Mouse (Mus musculus): ENCODE measurements around the gene Stip1.

Stip1 gene

GRCm38 (mm10) chr19:7020224-7020641 is 19.5 kb downstream of the Stip1 start:
- in situ Hi-C loops (cut with MboI, MseI) = loop anchor here in 1 of 2 experiments (25.0 kb wide), 1 partner anchor 1892 kb away; the partner anchor contains the start of gene B3gat3

DNA sequence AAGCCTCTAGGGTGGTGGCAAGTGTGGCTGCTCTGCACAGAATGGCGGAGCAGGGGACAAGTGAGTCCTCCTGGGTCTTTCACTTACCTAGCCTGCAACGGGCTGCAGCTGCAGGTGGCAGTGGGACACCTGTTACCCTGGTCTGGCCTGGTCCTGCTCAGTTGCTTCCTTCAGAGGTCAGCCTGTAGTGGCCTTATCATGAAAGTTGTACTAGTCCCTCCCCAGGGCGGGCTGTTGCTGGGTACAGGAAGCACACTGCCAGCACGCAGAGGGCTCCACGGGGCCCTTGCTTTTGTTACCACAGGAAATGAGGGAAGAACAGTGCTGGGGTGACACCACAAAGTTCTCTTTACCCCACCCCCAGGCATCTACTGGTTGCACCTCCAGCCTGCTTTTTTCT is 20.6 kb downstream of the Stip1 start, which contains the start of gene Fermt3:
Gene Fermt3, minus strand, starts transcription at position 279 of the 400 bp plus-strand sequence.
- in situ Hi-C loops (cut with MboI, MseI) = loop anchor here in 1 of 2 experiments (25.0 kb wide), 1 partner anchor 1893 kb away; the partner anchor contains the start of gene B3gat3

- in situ Hi-C loops (cut with MboI, MseI) = loop anchor here in 1 of 2 experiments (25.0 kb wide), 1 partner anchor 1894 kb away; the partner anchor contains the start of gene B3gat3
Observed at GRCm38 (mm10) chr19:7018546-7018945, 21.2 kb downstream of the Stip1 start.

GRCm38 (mm10) chr19:7017541-7018457 is 22.0 kb downstream of the Stip1 start:
- in situ Hi-C loops (cut with MboI, MseI) = loop anchor here in 1 of 2 experiments (25.0 kb wide), 1 partner anchor 1895 kb away; the partner anchor contains the start of gene B3gat3

DNA sequence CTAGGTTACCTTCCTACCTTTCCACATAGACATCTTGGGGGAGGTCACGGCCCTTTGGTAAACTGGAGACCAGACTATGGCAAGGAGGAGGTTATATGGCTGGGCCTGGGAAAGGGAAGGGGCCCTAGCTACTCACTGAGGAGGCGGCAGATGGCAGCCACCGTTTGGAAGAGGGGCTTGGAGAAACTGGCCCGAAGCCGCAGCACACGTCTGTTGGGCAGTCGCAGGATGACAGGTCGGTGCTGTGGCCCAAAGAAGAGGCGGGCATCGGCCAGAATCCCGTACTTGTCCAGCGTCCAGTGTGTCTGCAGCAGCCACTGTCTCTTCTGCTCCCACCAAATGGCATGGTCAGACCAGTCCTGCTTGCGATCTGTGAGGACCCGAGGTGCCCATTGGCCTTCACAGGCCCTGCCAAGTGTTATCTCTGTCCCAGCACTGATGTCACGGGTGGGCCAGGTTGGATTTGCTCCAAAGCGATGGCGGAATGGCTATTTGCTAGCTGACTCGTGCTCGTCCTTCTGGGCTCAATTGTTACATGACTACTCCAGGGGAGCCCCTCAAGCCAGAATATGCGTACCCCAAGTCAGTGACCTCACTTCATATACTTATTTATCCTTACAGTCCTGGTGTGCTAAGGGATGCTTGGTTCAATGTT is 25.2 kb downstream of the Stip1 start:
- in situ Hi-C loops (cut with MboI, MseI) = loop anchor here in 1 of 2 experiments (25.0 kb wide), 1 partner anchor 1898 kb away; the partner anchor contains the start of gene B3gat3

- in situ Hi-C loops (cut with MboI, MseI) = loop anchor here in 1 of 2 experiments (25.0 kb wide), 1 partner anchor 1898 kb away; the partner anchor contains the start of gene B3gat3
Observed at GRCm38 (mm10) chr19:7013984-7014383, 25.8 kb downstream of the Stip1 start.

GRCm38 (mm10) chr19:7012426-7012825 is 27.3 kb downstream of the Stip1 start:
- in situ Hi-C loops (cut with MboI, MseI) = loop anchor here in 1 of 2 experiments (25.0 kb wide), 1 partner anchor 1900 kb away; the partner anchor contains the start of gene B3gat3

DNA sequence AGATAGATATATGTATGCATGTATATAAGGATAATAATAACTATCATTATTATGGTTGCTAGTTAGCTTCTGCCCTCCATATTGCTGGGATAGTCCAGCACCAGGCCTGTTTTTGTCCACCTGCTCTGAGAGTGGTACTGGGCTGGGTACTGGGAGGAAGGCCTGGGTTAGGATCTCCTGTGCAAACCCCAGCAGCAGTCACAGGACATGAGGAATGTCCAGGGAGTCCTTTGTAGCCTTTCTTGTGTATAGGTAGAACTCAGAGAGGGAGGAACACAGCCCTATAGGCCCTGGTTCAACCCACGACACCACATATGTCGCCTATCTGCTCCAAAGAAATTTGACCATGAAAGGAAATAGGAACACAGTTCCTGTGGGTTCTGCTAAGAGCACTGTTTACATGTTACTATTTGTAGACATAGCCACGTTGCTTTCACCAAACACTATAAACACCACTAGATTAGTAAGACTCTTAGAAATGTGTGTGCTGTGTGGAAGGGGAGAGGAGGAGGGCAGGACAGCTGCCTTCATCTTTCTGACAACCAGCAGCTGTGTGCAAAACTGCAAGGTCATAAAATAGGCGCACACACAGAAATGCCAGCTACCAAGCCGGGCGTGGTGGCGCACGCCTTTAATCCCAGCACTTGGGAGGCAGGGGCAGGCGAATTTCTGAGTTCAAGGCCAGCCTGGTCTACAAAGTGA is 32.7 kb downstream of the Stip1 start:
- in situ Hi-C loops (cut with MboI, MseI) = loop anchor here in 1 of 2 experiments (10.0 to 25.0 kb wide), 2 partner anchors 322 to 1905 kb away; partner anchors contain the start of gene B3gat3

- in situ Hi-C loops (cut with MboI, MseI) = loop anchor here (10.0 to 25.0 kb wide), 2 partner anchors 315 to 1913 kb away; partner anchors contain the start of gene B3gat3 (in 2 of the 2)
Observed at GRCm38 (mm10) chr19:6999360-7000063, 40.3 kb downstream of the Stip1 start.

GRCm38 (mm10) chr19:6997721-6998290 is 42.0 kb downstream of the Stip1 start:
- in situ Hi-C loops (cut with MboI, MseI) = loop anchor here in 1 of 2 experiments (25.0 kb wide), 1 partner anchor 1914 kb away; the partner anchor contains the start of gene B3gat3

GRCm38 (mm10) chr19:6996006-6996405 is 43.8 kb downstream of the Stip1 start, which contains the start of the genes Nudt22 and Trpt1:
Nudt22 (minus strand) TSS chr19:6996117.
Trpt1 (plus strand) TSS chr19:6996131.
- in situ Hi-C loops (cut with MboI, MseI) = loop anchor here in 1 of 2 experiments (25.0 kb wide), 1 partner anchor 1916 kb away; the partner anchor contains the start of gene B3gat3

GRCm38 (mm10) chr19:6995255-6995991 is 44.3 kb downstream of the Stip1 start:
- in situ Hi-C loops (cut with MboI, MseI) = loop anchor here in 1 of 2 experiments (25.0 kb wide), 1 partner anchor 1917 kb away; the partner anchor contains the start of gene B3gat3

DNA sequence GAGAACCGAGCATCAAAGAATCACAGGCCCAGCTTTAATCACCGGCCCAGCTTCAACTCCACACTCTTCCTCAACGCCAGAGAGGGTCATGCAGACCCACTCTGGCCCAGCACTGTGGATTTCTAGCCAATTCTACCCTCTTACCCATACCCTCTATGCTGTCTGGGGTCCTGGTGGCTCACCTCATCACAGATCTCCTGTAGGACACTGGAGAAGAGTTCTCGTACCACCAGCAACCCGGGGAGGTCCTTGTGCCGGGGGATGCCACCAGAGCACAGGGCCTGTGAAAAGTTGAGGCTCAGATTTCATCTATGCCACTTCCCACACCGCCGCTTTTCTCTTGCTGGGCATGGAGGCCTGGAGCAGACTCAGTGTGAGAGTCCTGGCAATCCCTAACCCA is 45.3 kb downstream of the Stip1 start:
- in situ Hi-C loops (cut with MboI, MseI) = loop anchor here in 1 of 2 experiments (25.0 kb wide), 1 partner anchor 1918 kb away; the partner anchor contains the start of gene B3gat3

DNA sequence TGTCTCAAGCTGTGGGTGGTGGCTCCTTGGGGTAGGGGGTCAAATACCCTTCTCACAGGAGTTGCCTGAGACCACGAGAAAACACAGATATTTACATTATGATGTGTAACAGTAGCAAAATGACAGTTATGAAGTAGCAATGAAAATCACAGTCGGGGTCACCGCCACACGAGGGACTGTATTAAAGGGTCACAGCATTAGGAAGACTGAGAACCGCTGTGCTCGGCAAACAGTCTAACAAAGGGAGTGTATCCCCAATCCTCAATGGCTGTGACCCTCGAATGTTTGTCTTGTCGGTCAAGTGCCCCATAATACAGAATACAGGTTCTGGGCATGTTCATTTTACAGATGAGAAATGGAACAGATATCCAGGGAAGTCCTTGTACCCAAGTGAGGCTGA is 45.8 kb downstream of the Stip1 start:
- in situ Hi-C loops (cut with MboI, MseI) = loop anchor here in 1 of 2 experiments (25.0 kb wide), 1 partner anchor 1918 kb away; the partner anchor contains the start of gene B3gat3

DNA sequence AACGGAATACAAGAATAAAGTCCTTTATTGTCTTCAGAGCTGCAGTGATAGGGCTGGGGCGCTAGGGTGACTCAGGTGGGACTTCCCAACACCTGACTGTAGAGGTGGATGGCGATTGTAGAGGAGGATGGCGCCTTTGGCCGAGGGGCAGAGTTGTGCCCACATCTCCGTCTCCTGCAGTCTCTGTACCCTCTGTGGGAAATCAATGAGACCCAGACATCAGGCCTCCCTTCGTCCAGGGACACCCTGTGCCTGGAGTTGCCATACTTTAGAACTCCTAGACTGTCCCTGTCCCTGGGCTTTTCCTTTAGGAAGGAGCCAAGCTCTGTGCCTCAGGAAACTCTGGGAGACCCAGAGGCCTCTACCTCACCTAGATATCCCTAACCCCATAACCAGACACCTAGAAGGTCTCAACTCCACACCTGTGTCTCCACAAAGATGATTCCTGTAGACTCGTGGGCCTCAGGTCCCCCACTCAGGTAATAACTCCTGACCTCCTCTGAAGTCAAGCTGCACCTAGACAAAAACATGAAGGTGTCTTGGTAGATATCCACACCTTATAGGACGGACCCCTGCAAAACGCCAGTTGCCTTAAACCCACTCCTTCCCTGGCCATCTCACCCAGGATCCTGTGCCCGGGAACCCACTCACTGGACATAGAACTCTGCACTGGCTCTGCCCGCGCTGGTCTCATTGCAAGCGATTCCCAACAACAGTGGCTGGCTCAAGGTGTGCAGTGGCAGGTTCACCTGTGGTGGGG is 46.6 kb downstream of the Stip1 start:
- in situ Hi-C loops (cut with MboI, MseI) = loop anchor here in 1 of 2 experiments (25.0 kb wide), 1 partner anchor 1919 kb away; the partner anchor contains the start of gene B3gat3

GRCm38 (mm10) chr19:6992011-6992858 is 47.5 kb downstream of the Stip1 start, which contains the start of gene Dnajc4:
Dnajc4 (minus strand) TSS chr19:6992572.
- in situ Hi-C loops (cut with MboI, MseI) = loop anchor here in 1 of 2 experiments (25.0 kb wide), 1 partner anchor 1920 kb away; the partner anchor contains the start of gene B3gat3

Data from T-helper 17 cell (primary cell).